Mouse (Mus musculus) kidney, postnatal 10 days (tissue): ENCODE measurements at regions not wholly inside any gene's neighbourhood (a gene's known extent, or its start where the extent isn't known, plus 50 kb on each side); places are given as distances from the start of the nearest gene placed in this dataset.

Experiments used
- DNase-seq: peaks from one replicate; pipeline ENCODE4 v3.0.0; 2021; ENCODE audit warnings: mixed read lengths

DNA sequence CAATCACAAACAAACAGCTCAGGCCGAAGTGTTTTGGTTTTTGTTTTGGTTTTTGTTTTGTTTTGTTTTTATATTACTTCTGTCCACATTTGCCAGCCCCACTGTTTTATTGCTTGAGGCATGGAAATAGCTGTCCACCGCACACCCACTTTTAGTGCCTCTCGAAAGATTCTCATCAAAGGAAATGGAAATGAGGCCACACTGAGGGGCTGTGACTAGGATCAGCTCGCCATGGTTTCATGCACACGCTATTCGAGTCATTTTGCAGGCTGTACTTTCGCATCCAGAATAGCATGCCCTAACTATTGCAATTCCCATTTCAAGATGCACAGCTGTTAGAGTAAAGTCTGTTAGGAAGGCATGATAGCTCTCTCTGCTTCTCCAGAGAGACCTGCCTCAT lies 1543.4 kb upstream of the Tenm3 start:
- DNase-seq, result no peak

DNA sequence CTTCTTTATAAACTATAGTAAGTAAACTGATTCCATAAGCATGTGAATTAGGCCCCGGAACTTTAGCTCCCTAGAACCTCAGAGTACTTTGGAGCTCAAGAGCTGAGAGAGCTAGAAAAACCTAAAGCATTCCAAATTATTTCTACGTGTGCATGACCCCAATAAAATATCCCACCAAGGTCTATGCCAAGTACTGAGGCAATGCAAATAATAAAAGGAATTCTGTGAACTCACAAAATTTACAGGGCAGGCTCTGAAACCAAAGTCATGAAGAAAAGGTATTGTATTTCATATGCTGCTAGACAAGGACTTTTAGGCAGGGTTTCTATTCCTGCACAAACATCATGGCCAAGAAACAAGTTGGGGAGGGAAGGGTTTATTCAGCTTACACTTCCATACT lies 1539.9 kb upstream of the Tenm3 start:
- no peak for DNase-seq

GRCm38 (mm10) chr8:50379745-50380144 lies 1536.0 kb upstream of the Tenm3 start:
- no peak for DNase-seq

DNA sequence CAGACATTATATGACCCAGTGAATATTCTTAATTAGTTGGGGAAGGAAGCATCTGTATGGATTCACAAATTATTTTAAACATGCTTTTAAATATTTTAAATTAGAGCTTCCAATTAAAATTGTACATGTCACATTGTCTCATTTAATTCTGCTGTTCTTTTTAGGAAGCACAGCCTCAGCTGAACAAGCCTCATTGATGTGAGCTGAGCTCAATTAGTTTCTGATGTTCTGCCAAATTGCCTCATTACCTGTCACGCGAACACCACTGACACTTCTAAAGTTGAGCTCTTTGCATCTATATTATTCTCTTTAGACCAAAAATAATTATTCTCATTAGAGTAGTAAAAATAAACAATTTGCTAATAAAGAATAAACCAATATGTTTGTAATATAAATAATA lies 1530.0 kb upstream of the Tenm3 start:
- no peak for DNase-seq

DNA sequence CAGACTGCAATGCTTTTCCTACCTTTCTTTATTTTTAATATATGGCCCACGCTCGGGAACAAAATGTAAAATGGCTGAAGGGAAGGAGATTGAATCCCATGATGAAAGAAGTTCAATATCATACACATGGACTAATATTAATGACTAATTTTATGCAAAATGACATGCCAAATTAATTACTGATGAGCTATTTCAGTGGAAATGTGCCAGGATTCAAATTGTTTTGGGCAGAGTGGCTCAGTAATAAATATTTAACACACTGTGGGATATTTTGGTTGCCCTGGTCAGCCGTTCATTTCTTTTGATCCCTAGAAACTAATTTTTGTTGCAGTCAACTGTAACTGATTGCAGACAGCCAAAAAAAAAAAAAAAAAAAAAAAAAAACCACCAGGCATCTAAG lies 1482.7 kb upstream of the Tenm3 start:
- no peak for DNase-seq

DNA sequence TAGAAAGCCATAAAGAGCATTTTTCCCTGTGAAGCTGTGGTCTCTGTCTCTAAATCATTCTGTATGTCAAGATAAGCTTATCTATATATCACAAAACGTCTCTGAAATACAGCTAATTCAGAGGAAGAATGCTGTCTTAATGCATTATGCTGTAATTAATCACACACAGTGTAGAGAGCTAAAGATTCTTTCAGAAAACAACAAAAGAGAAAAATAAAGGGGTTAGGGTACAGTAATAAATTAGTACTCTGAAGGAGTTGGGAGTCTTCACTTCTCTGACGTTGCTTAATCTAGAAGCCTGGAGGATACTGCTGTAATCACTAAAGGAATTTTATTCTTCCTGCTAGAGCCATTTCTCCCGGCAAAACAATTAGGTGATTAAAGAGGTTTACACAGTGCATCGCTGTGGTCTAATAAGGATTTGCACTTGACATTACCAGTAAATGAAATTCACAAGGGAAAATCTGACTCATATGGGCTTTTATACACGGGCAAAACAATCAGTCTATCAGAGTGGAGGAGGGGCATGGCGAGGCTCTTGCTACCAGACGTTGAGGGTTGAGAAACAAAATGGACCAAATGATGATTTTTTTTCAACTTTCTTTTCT lies 1477.7 kb upstream of the Tenm3 start:
- peak; percentile 6 for DNase-seq

DNA sequence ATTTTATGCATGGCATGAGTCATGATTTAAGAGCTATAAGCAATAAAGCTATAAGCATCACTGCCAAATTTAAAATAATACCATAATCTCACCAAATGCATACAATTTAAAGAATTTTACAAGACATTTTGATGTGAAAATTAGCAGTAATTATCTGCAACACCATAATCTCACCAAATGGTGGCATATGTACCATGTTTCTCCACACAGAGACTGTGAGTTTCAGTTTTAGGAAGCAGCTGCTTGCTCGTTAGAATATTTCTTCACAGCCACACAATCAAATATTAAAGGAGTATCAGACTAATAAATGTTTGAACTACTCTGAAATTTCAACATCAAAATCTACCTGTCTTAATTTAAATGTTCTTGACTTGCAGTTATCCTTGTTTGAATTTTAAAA lies 1472.9 kb upstream of the Tenm3 start:
- no peak for DNase-seq

- DNase-seq, result no peak
Measured at GRCm38 (mm10) chr8:50310308-50310707, 1466.6 kb upstream of the Tenm3 start.

DNA sequence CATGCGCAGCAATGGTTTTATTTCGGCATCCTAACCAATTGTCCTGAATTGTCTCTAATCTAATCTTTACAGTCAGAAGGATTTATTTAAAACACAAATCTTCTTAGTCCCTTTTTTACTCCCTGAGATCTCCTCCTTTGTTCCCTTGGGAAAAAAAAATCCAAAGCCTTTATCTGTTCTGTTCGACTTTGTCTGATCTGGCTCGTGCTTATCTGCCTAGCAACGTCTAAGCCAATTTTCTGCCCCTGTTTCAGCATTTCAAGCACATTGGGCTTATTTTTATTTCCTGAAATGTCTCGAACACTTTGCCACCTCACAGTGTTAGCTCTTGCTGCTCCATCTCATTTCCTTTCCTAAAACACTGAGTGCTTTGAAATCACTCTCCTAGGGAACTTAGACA lies 1456.6 kb upstream of the Tenm3 start:
- DNase-seq, result no peak

- peak; percentile 72 for DNase-seq
Measured at GRCm38 (mm10) chr8:50293501-50293900, 1449.8 kb upstream of the Tenm3 start.

DNA sequence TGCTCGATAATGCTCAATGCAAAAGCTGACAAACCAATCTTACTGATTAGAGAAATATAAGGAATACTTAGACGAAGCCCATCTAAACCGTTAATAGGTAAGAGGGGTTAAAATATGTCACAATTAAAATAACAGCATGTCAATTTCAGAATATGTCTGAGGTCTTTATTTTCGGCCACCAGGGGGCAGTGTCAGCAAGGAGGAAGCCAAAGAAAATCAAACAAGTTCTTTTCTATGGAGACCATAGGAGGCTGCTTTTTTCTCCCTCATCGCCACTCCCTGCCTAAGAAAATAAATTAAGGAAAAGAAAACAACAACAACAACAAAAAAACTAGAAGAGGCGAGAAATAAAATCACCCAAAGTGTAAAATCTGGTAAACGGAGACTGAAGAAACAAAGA lies 1448.4 kb upstream of the Tenm3 start:
- peak; percentile 77 for DNase-seq

DNA sequence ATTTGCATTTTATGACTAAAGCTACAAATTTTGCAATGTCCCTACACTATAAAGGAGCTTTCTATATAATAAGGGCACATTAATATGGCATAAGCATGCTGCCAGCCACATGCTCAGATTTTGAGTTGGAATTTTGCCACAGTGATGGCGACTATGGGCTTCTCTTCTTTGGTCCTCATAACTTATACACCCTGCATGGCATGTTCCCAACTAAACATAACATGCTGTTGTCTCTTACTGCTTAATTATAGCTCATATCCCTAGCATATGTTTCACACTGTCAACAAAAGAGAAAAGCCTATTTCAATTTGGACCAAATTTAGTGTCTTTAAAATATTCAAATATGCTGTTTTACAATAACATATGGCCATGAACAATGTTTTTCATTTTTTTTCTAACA lies 1432.6 kb upstream of the Tenm3 start:
- DNase-seq, result no peak

DNA sequence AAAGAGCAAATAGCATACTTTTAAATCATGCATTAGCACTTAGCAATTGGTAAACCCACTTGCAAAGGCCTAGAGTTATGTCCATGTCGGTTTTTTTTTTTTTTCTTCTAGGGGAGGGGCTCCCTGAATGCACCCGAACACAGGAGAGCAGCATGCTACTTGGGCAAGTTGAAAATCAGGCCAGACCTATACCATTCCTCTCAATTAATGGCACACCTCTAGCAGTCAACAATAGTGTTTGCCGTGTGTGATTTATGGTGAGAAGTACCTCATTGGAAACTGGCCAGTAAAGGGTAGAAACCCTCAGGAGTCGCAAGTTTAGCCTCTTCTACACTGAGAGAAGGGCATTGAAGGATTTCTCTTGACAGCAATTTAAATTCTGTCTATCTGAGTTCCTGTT lies 1421.0 kb upstream of the Tenm3 start:
- DNase-seq, result no peak
